ENCODE assay signal across 19 mouse cellular contexts in genomic region chr2:167888834-167889233, GRCm38 (mm10). TPM values are rescaled to one million over a fixed set of nuclear protein-coding genes. Genes with fewer than 3 reads are reported as not detected.
DNase-seq lines count a peak whose midpoint lies in the region; ATAC-seq and TF ChIP-seq lines count a peak whose summit lies in the region.
"Had no signal": no experiment of that assay in that cellular context is flagged by ENCODE, and none has a peak within 500 bp of the region (broad histone marks: within the 10 kb centered on the region; RNA-seq: fewer than 3 reads in every experiment).

No protein-coding gene starts in this region.

- WGBS in kidney, adult 2 months = 63% methylated on average over 6 of the region's 6 CpGs
- WGBS in intestine, embryonic 16.5 days = 41% methylated on average over 6 of the region's 6 CpGs
- 29% methylated on average over 6 of the region's 6 CpGs for WGBS in liver, adult 2 months
- 33% methylated on average over 6 of the region's 6 CpGs for WGBS in small intestine, adult 2 months

- H3K27ac ChIP-seq in kidney, adult 2 months (ENCODE audit: insufficient read depth, low read depth, low read length) = no peak overlapping the region
- H3K27ac ChIP-seq in intestine, embryonic 16.5 days (ENCODE audit: low read length) = peak overlapping the region; percentile 85
- H3K27ac ChIP-seq in liver, adult 2 months (replicated peaks; ENCODE audit: insufficient read depth, low read depth, low read length) = peak overlapping the region; percentile 35
- H3K27ac ChIP-seq in small intestine, adult 2 months (ENCODE audit: insufficient read depth, low read depth, low read length) = peak overlapping the region; percentile 91
- H3K27ac ChIP-seq: forebrain, embryonic 10.5 days; hindbrain, embryonic 12.5 days; limb, embryonic 13.5 days; midbrain, embryonic 10.5 days; stomach, embryonic 15.5 days had no signal

- no peak for TF ChIP-seq POLR2A in kidney, adult 2 months (IDR thresholded peaks at IDR 0.05; ENCODE audit: low read depth, low read length)
- no peak for TF ChIP-seq POLR2A in liver, adult 2 months (IDR thresholded peaks at IDR 0.05; ENCODE audit: extremely low read depth, insufficient read depth, low read length)
- no peak; the same call in 1 of the 2 replicates for TF ChIP-seq POLR2A in small intestine, adult 2 months (IDR thresholded peaks at IDR 0.05; ENCODE audit: low read depth, low read length)

- H3K36me3 ChIP-seq in kidney, adult 2 months (ENCODE audit: control insufficient read depth, insufficient read depth, low read length) = no peaks in the 10 kb centered on the region
- H3K36me3 ChIP-seq in intestine, embryonic 16.5 days (ENCODE audit: control insufficient read depth, insufficient read depth, low read length) = no peaks in the 10 kb centered on the region
- no peaks in the 10 kb centered on the region for H3K36me3 ChIP-seq in liver, adult 2 months (ENCODE audit: control insufficient read depth, insufficient read depth, low read length)
- H3K36me3 ChIP-seq in small intestine, adult 2 months (ENCODE audit: control insufficient read depth, insufficient read depth, low read length) = no peaks in the 10 kb centered on the region
- H3K36me3 ChIP-seq: forebrain, embryonic 10.5 days; hindbrain, embryonic 12.5 days; limb, embryonic 13.5 days; midbrain, embryonic 10.5 days; stomach, embryonic 15.5 days had no signal

- no peaks in the 10 kb centered on the region for H3K79me2 ChIP-seq in liver, adult 2 months (ENCODE audit: control insufficient read depth, insufficient read depth, low read length)

- peak overlapping the region; percentile 36; the same call in 1 of the 2 replicates for H3K9ac ChIP-seq in intestine, embryonic 16.5 days (ENCODE audit: low read depth, low read length)
- no peak overlapping the region for H3K9ac ChIP-seq in liver, adult 2 months (ENCODE audit: low read depth, low read length)
- H3K9ac ChIP-seq: hindbrain, embryonic 12.5 days; stomach, embryonic 15.5 days had no signal

- no peak overlapping the region for H3K4me2 ChIP-seq in intestine, embryonic 16.5 days (ENCODE audit: low read depth, low read length)

- H3K9me3 ChIP-seq in intestine, embryonic 16.5 days (ENCODE audit: control insufficient read depth, low read length) = no peaks in the 10 kb centered on the region
- H3K9me3 ChIP-seq: forebrain, embryonic 10.5 days; hindbrain, embryonic 12.5 days; limb, embryonic 13.5 days; midbrain, embryonic 10.5 days; stomach, embryonic 15.5 days had no signal

- DNase-seq in kidney, postnatal 10 days = peak; percentile 15
- DNase-seq in kidney, adult 2 months = no peak
- DNase-seq in liver, adult 2 months (ENCODE audit: extremely low read depth, low read depth, low spot score) = peak; percentile 58
- no peak for DNase-seq in gastrocnemius, postnatal 10 days
- DNase-seq in ovary, postnatal 36 days (ENCODE audit: low spot score) = no peak
- DNase-seq: adrenal gland, postnatal 36 days; cerebellum, adult 8-10 months; kidney, postnatal 25 days; thymus, postnatal 14 days had no signal

- H3K4me3 ChIP-seq in kidney, adult 2 months (ENCODE audit: insufficient read depth, low read depth, low read length) = no peak overlapping the region
- H3K4me3 ChIP-seq in intestine, embryonic 16.5 days (ENCODE audit: low read length) = no peak overlapping the region
- H3K4me3 ChIP-seq in liver, adult 2 months (ENCODE audit: insufficient read depth, low read depth, low read length) = no peak overlapping the region
- H3K4me3 ChIP-seq in small intestine, adult 2 months (ENCODE audit: low read depth, low read length) = no peak overlapping the region
- H3K4me3 ChIP-seq: hindbrain, embryonic 12.5 days; limb, embryonic 13.5 days; stomach, embryonic 15.5 days had no signal

- TF ChIP-seq CTCF in kidney, adult 2 months (conservative IDR thresholded peaks at IDR 0.05; ENCODE audit: insufficient read depth, insufficient read length, low read depth, low read length) = no peak
- no peak for TF ChIP-seq CTCF in liver, adult 2 months (IDR thresholded peaks at IDR 0.05; ENCODE audit: low read depth, low read length)
- TF ChIP-seq CTCF in small intestine, adult 2 months (IDR thresholded peaks at IDR 0.05; ENCODE audit: extremely low read depth, insufficient read length, insufficient replicate concordance, low read depth, low read length) = no peak

- peaks cover 3% of the 10 kb centered on the region; the same call in 1 of the 2 replicates for H3K4me1 ChIP-seq in kidney, adult 2 months (ENCODE audit: control insufficient read depth, insufficient read depth, low read length)
- peaks cover 13% of the 10 kb centered on the region for H3K4me1 ChIP-seq in intestine, embryonic 16.5 days (ENCODE audit: control insufficient read depth, insufficient read depth, low read length)
- peaks cover 11% of the 10 kb centered on the region for H3K4me1 ChIP-seq in liver, adult 2 months (ENCODE audit: control insufficient read depth, insufficient read depth, low read length)
- peaks cover 23% of the 10 kb centered on the region for H3K4me1 ChIP-seq in small intestine, adult 2 months (ENCODE audit: control insufficient read depth, insufficient read depth, insufficient read length, low read length)

- ATAC-seq in intestine, embryonic 16.5 days = peak; percentile 41
- ATAC-seq: activated CD4-positive, CD25-positive, alpha-beta regulatory T cell, adult 4 months; inflammation-experienced regulatory T-cells, adult 6 months; Patski had no signal

- H3K27me3 ChIP-seq in kidney, adult 2 months (replicated peaks; ENCODE audit: control insufficient read depth, insufficient read depth, low read length) = no peaks in the 10 kb centered on the region
- no peaks in the 10 kb centered on the region for H3K27me3 ChIP-seq in intestine, embryonic 16.5 days (replicated peaks; ENCODE audit: control insufficient read depth, insufficient read depth, low read length)
- H3K27me3 ChIP-seq in liver, adult 2 months (ENCODE audit: control insufficient read depth, insufficient read depth, low read length) = no peaks in the 10 kb centered on the region
- no peaks in the 10 kb centered on the region for H3K27me3 ChIP-seq in small intestine, adult 2 months (ENCODE audit: control insufficient read depth, insufficient read depth, low read length)
- H3K27me3 ChIP-seq: Patski; stomach, embryonic 15.5 days had no signal

RNA-seq across cellular contexts. Expression of gene Ptpn1, which starts 43.0 kb away (rescaled TPM):
- 29.9 and 31.0 TPM in 2 replicates for polyA plus RNA-seq in kidney, adult 2 months (2012; rRNA removed)
- polyA plus RNA-seq in intestine, embryonic 16.5 days (2015; fragmentation: Nextera tagmentation; extraction: Ambion mirVana) = 37.7 and 45.5 TPM in 2 replicates
- 6.5 and 7.9 TPM in 2 replicates for total RNA-seq in liver, adult 2 months (2014; rRNA removed)
- polyA plus RNA-seq in liver, adult 2 months (2012; rRNA removed) = 17.3 and 20.2 TPM in 2 replicates
- 13.5 and 24.4 TPM in 2 replicates for polyA plus RNA-seq in small intestine, adult 2 months (2012; rRNA removed)
- 10 to 100 TPM; 16.4 to 22.7 TPM for total RNA-seq in gastrocnemius, postnatal 10 days (2021)

Comparison
In these comparisons a context has a peak if more than half of its experiments do, and no peak if none do; other contexts are left out.
1. DNase-seq: peak in kidney, postnatal 10 days (single experiment) and liver, adult 2 months (single experiment); none in kidney, adult 2 months (single experiment), gastrocnemius, postnatal 10 days (single experiment) and ovary, postnatal 36 days (single experiment).